Mouse (Mus musculus) spleen, adult 2 months (tissue): ENCODE measurements at regions not wholly inside any gene's neighbourhood (a gene's known extent, or its start where the extent isn't known, plus 50 kb on each side); places are given as distances from the start of the nearest gene placed in this dataset.

Experiments
- CTCF ChIP-seq: fragments of 200-500 bp; IDR thresholded peaks from 2 replicates; pipeline ENCODE4 v1.5.1; 2011; ENCODE audit warnings: mild to moderate bottlenecking, inconsistent platforms; ENCODE audit not compliant: insufficient read depth, insufficient read length, insufficient replicate concordance; ENCODE audit errors: extremely low read depth
- POLR2A ChIP-seq: fragments of 200-500 bp; IDR thresholded peaks from 2 replicates; pipeline ENCODE4 v1.6.1; 2011; ENCODE audit warnings: low read depth, low read length, inconsistent platforms

DNA sequence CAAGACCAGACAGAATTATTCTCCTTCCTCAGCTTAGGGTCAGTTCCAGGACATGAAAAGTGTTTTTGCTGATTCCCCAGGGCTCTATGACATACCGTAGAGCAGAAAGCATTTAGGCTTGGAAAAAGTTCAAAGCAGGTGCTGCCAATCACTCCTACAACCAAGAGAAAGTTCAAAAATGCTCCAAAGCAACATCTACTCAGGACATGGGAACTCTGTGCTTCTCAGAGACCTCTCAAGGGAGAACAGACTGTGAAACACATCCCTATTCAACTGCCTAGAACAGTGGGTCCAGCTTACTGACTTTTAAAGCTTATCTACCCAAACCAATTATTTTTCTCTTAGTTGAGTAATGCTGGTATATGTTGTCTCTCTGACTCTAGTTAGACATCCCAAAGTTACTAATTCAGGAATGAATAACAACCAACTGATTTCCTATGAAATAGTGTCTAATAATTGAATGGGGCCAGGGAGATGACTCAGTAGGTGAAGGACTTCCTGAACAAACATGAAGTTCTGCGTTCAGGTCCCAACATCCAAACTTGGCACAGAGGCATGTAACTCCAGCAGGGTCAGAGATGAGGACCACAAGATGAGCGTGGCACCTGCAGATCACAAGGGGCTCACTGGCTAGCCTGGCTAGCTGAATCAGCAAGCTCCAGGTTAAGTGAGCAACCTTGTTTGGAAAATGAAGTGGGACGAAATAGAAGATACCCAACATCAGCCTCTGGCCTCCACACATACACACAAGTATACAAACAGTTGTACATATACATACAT lies 228.7 kb upstream of the Hnrnpa3 start:
- TF ChIP-seq CTCF (no peak), POLR2A (no peak)
